Mouse (Mus musculus) heart, adult 2 months (tissue): ENCODE data around the gene Upk3bl. TPM values are rescaled to one million over a fixed set of nuclear protein-coding genes. Genes with fewer than 3 reads are reported as not detected.
A peak's percentile ranks its signal among the peaks of the same experiment; 100 is the strongest.

Experiments
- DNase-seq, 2 experiments: peaks; one replicate each; pipeline ENCODE4 v3.0.0; 2021
- H3K27ac ChIP-seq: fragments of 200-600 bp; 2 replicates; pipeline ENCODE4 v1.8.1; 2022
- H3K27me3 ChIP-seq: fragments of 200-500 bp; 2 replicates; pipeline ENCODE4 v1.6.1; 2012; ENCODE audit warnings: mild to moderate bottlenecking, low read length, inconsistent platforms, mixed read lengths; ENCODE audit not compliant: control insufficient read depth, insufficient read depth
- H3K36me3 ChIP-seq: fragments of 200-500 bp; 2 replicates; pipeline ENCODE4 v1.6.1; 2012; ENCODE audit warnings: low read length, inconsistent platforms; ENCODE audit not compliant: control insufficient read depth, insufficient read depth
- H3K4me1 ChIP-seq: fragments of 200-500 bp; 2 replicates; pipeline ENCODE4 v1.6.1; 2011; ENCODE audit warnings: low read length; ENCODE audit not compliant: control insufficient read depth, insufficient read depth
- H3K4me3 ChIP-seq: fragments of 200-600 bp; 2 replicates; pipeline ENCODE4 v1.8.1; 2022
- H3K79me2 ChIP-seq: fragments of 200-500 bp; replicated peaks from 2 replicates; pipeline ENCODE4 v1.6.1; 2012; ENCODE audit warnings: mild to moderate bottlenecking, inconsistent platforms, low read length, moderate library complexity, mixed read lengths; ENCODE audit not compliant: control insufficient read depth, insufficient read depth
- H3K9ac ChIP-seq: fragments of 200-500 bp; 2 replicates; pipeline ENCODE4 v1.6.1; 2012; ENCODE audit warnings: low read depth, mild to moderate bottlenecking, control low read depth, inconsistent platforms, low read length, mixed read lengths
- CTCF ChIP-seq: fragments of 200-600 bp; IDR thresholded peaks from 2 replicates; pipeline ENCODE4 v1.8.1; 2022; ENCODE audit warnings: antibody characterized with exemption, mild to moderate bottlenecking, moderate library complexity
- EP300 ChIP-seq: fragments of 200-500 bp; IDR thresholded peaks from 2 replicates; pipeline ENCODE4 v1.6.1; 2011; ENCODE audit warnings: low read depth, low read length, control low read depth; ENCODE audit not compliant: insufficient read depth
- POLR2A ChIP-seq: fragments of 200-500 bp; IDR thresholded peaks from 2 replicates; pipeline ENCODE4 v1.6.1; 2011; ENCODE audit warnings: mild to moderate bottlenecking, low read depth, low read length, control low read depth; ENCODE audit not compliant: insufficient read depth
- WGBS: fragments of 180-500 bp; shearing (Covaris S2); methylation state at CpG from one replicate; pipeline ENCODE4 v1.1.7; 2018; 5-methylcytosine and 5-hydroxymethylcytosine counted together
- intact Hi-C: fragments of 180-260 bp; cut with DNase I; formaldehyde crosslinking; loops from one replicate; pipeline ENCODE4 v1.15.1; 2025
- polyA plus RNA-seq: library from polyadenylated mRNA; depleted of rRNA; stranded (reverse); fragments of >200 nt; gene quantifications from 2 replicates; pipeline ENCODE4 v1.2.3, GENCODE M21; 2012
- total RNA-seq, 2 experiments: library from RNA; stranded (reverse); gene quantifications; 2 replicates each; pipeline ENCODE4 v1.2.3; 2021

The Upk3bl gene
- total and polyA plus RNA-seq, 3 experiments, result not detected

- TF ChIP-seq CTCF (no peak), EP300 (no peak), POLR2A (no peak)
- Histone ChIP-seq H3K27me3 (no peaks in the 10 kb centered on the region), H3K9ac (no peak overlapping the region), H3K79me2 (no peaks in the 10 kb centered on the region), H3K36me3 (no peaks in the 10 kb centered on the region), H3K4me3 (no peak overlapping the region), H3K27ac (no peak overlapping the region), H3K4me1 (no peaks in the 10 kb centered on the region)
- intact Hi-C loops, result no loop called here
- DNase-seq, result no peak
- 45% methylated on average over 8 of the region's 8 CpGs for WGBS
Measured at GRCm38 (mm10) chr5:136094249-136095010, 40.1 kb downstream of the Upk3bl start.

GRCm38 (mm10) chr5:136095089-136095488, 40.8 kb downstream of the Upk3bl start:
- Histone ChIP-seq H3K27me3 (no peaks in the 10 kb centered on the region), H3K27ac (no peak overlapping the region), H3K4me3 (no peak overlapping the region), H3K4me1 (no peaks in the 10 kb centered on the region), H3K79me2 (no peaks in the 10 kb centered on the region), H3K9ac (no peak overlapping the region), H3K36me3 (no peaks in the 10 kb centered on the region)
- intact Hi-C loops, result no loop called here
- WGBS, result 71% methylated on average over 7 of the region's 7 CpGs
- TF ChIP-seq EP300, result no peak
- TF ChIP-seq CTCF, result no peak
- no peak for DNase-seq

- no peaks in the 10 kb centered on the region for H3K4me1 ChIP-seq
- 0 out of 2 replicates have a peak, but pooled peaks cover 1% of the 10 kb centered on the region for H3K27me3 ChIP-seq
- WGBS, result 68% methylated on average over 10 of the region's 10 CpGs
- H3K9ac ChIP-seq, result no peak overlapping the region
- DNase-seq, result no peak
- H3K36me3 ChIP-seq, result no peaks in the 10 kb centered on the region
- TF ChIP-seq EP300 (no peak), POLR2A (no peak), CTCF (no peak)
- H3K27ac ChIP-seq, result no peak overlapping the region
- no peak overlapping the region for H3K4me3 ChIP-seq
- no peaks in the 10 kb centered on the region for H3K79me2 ChIP-seq
- intact Hi-C loops, result no loop called here
Measured at GRCm38 (mm10) chr5:136098536-136098935, 44.2 kb downstream of the Upk3bl start.

- no peak overlapping the region for H3K27ac ChIP-seq
- 0 out of 2 replicates have a peak overlapping the region, but pooled peaks have one; percentile 14 for H3K9ac ChIP-seq
- no peaks in the 10 kb centered on the region for H3K79me2 ChIP-seq
- no peaks in the 10 kb centered on the region for H3K4me1 ChIP-seq
- 15% methylated on average over 41 of the region's 41 CpGs for WGBS
- no peaks in the 10 kb centered on the region for H3K36me3 ChIP-seq
- H3K4me3 ChIP-seq, result no peak overlapping the region
- TF ChIP-seq POLR2A (no peak), CTCF (peak; percentile 92), EP300 (no peak)
- peak; percentile 64 to 67 for DNase-seq
- intact Hi-C loops, result no loop called here
- H3K27me3 ChIP-seq, result 0 out of 2 replicates have a peak, but pooled peaks cover 1% of the 10 kb centered on the region
Measured at GRCm38 (mm10) chr5:136102099-136102820, 48.0 kb downstream of the Upk3bl start.

GRCm38 (mm10) chr5:136104511-136104910, 50.2 kb downstream of the Upk3bl start:
- WGBS, result 87% methylated on average over 5 of the region's 5 CpGs
- Histone ChIP-seq H3K36me3 (no peaks in the 10 kb centered on the region), H3K79me2 (no peaks in the 10 kb centered on the region), H3K9ac (no peak overlapping the region), H3K4me1 (no peaks in the 10 kb centered on the region), H3K4me3 (no peak overlapping the region), H3K27me3 (0 out of 2 replicates have a peak, but pooled peaks cover 1% of the 10 kb centered on the region), H3K27ac (no peak overlapping the region)
- DNase-seq, result no peak
- TF ChIP-seq CTCF, result peak; percentile 59
- no peak for TF ChIP-seq EP300
- intact Hi-C loops, result no loop called here

- Histone ChIP-seq H3K4me3 (no peak overlapping the region), H3K27ac (no peak overlapping the region), H3K36me3 (no peaks in the 10 kb centered on the region), H3K4me1 (no peaks in the 10 kb centered on the region), H3K9ac (no peak overlapping the region), H3K27me3 (no peaks in the 10 kb centered on the region), H3K79me2 (no peaks in the 10 kb centered on the region)
- DNase-seq, result no peak
- WGBS, result 25% methylated on average over 2 of the region's 2 CpGs
- TF ChIP-seq CTCF (no peak), EP300 (no peak), POLR2A (no peak)
- intact Hi-C loops, result no loop called here
Measured at GRCm38 (mm10) chr5:136108486-136108885, 54.2 kb downstream of the Upk3bl start.
